Mouse (Mus musculus): ENCODE data around the gene Zbtb49.

Gene Zbtb49

GRCm38 (mm10) chr5:38220328-38220912, at the start of gene Zbtb49, which contains the start of gene Lyar:
Gene Zbtb49, minus strand, starts transcription at chr5:38220457.
Gene Lyar, plus strand, starts transcription at chr5:38220470.
- DNase-seq (ENCODE audit: low spot score), result peak; percentile 95

GRCm38 (mm10) chr5:38260107-38260682, 39.9 kb upstream of the Zbtb49 start, which contains the start of gene Tmem128:
Gene Tmem128, plus strand, starts transcription at chr5:38260185.
- peak; percentile 42 for DNase-seq (ENCODE audit: low spot score)

- DNase-seq (ENCODE audit: low spot score), result no peak
Measured at GRCm38 (mm10) chr5:38259455-38260106, 39.3 kb upstream of the Zbtb49 start.

DNA sequence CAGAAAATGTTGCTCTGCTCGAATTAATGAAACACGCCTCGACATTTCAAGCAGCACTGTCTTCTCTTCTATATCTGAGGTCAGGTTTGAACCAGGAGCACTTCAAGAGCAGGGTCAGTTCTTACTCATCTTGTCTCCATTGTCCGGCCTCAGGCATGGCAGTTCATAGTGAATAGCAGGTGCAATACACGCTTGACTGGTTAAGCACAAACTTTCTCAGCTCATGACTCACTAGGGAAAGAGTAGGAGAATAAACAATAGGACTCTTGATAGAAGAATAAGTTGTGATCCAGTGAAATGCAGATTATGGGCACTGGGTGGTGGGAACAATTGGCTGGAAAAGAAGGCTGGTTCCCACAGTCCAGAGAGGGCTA, 38.5 kb upstream of the Zbtb49 start:
- no peak for DNase-seq (ENCODE audit: low spot score)

DNA sequence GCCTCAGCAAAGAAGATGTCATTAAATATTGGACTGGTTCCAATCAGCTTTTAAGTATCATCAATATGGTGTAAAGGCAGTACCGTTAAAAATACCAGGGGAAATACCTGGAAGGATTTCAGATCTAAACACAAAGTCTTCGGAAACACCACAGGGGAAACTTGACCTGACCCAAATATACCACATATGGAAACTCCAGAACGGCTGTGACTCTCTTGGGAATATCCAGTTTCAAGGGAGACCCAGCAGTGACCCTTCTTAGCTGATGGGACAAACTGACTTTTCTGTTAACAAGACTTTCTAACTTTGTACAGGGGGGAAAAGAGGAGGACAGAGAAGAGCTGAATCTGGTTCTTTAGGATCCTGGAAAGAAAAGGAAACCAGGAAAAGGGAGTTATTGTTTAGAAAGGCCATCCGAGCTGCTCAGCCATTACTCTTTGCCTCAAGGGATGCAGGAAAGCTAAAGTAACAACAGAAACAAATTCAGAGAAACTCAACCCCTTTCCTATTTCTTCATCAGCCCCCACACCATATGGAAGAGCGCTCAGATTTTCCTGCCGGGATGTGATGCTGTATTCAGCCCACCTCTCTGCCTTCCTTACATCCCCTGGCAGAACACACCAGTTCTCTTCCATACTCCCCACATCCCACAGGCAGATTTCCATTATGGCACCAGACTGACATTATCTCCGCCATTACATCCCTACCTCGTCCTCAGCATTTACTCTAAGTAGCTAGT, 37.9 kb upstream of the Zbtb49 start:
- DNase-seq (ENCODE audit: low spot score), result no peak

GRCm38 (mm10) chr5:38256551-38256950, 36.3 kb upstream of the Zbtb49 start:
- DNase-seq (ENCODE audit: low spot score), result no peak

GRCm38 (mm10) chr5:38255644-38256043, 35.4 kb upstream of the Zbtb49 start:
- DNase-seq (ENCODE audit: low spot score), result no peak

DNA sequence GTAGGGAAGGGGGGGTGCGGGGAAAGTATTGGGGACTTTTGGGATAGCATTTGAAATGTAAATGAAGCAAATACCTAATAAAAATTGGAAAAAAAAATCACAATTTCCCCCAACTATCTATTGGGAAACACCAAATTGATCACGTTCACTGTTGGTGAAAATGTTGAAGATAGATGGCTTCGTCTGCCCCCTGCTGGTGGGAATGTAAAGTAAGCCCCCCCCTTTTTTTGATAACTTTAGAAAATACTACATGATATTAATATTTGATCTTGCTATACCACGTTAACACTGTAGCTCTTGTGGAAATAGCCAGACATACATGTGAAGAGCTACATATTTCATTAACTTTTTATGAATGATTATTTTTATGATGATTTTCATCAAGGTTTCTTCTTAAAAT, 34.9 kb upstream of the Zbtb49 start:
- DNase-seq (ENCODE audit: low spot score), result no peak

DNA sequence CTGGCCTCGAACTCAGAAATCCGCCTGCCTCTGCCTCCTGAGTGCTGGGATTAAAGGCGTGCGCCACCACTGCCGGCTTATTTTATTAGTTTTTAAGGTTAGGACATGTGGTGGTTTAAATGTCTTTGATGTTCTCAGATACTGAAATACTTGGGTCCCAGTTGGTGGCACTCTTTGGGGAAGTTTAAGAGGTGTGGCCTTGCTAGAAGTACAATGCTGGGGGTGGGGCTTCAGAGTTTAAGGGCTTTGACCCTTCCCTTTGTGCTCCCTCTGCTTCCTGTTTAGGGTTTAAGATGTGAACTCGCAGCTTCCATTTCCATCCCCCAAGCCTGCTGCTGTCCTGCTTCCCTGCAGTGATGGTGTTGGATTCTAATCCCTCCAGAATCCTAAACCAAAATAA, 21.7 kb upstream of the Zbtb49 start:
- DNase-seq (ENCODE audit: low spot score), result no peak

- DNase-seq (ENCODE audit: low spot score), result no peak
Measured at GRCm38 (mm10) chr5:38241473-38241834, 21.2 kb upstream of the Zbtb49 start.

- no peak for DNase-seq (ENCODE audit: low spot score)
Measured at GRCm38 (mm10) chr5:38240727-38241472, 20.6 kb upstream of the Zbtb49 start.

DNA sequence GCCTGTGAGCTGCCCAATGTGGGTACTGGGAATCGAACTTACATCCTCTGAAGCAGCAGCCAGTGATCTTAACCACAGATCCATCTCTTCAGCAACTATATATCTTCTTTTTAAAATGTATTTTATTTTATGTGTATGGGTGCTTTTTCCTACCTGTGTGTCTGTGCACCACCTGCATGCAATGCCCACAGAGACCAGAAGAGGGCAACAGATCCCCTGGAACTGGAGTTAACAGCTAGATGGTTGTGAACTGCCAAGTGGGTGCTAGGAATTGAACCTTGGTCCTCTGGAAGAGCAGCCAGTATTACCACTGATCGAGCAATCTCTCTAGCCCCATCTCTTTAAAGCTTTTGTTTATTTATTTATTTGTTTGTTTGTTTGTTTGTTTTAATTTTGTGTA, 16.4 kb upstream of the Zbtb49 start:
- DNase-seq (ENCODE audit: low spot score), result no peak

GRCm38 (mm10) chr5:38235422-38235821, 15.2 kb upstream of the Zbtb49 start:
- DNase-seq (ENCODE audit: low spot score), result peak; percentile 23

GRCm38 (mm10) chr5:38219771-38220307, 418 bp downstream of the Zbtb49 start:
- DNase-seq (ENCODE audit: low spot score), result no peak

GRCm38 (mm10) chr5:38213009-38213408, 7.2 kb downstream of the Zbtb49 start:
- no peak for DNase-seq (ENCODE audit: low spot score)

- DNase-seq (ENCODE audit: low spot score), result no peak
Measured at GRCm38 (mm10) chr5:38211691-38212090, 8.6 kb downstream of the Zbtb49 start.

GRCm38 (mm10) chr5:38208985-38209384, 11.3 kb downstream of the Zbtb49 start:
- DNase-seq (ENCODE audit: low spot score), result no peak

- no peak for DNase-seq (ENCODE audit: low spot score)
Measured at GRCm38 (mm10) chr5:38205303-38205726, 14.9 kb downstream of the Zbtb49 start.

- DNase-seq (ENCODE audit: low spot score), result no peak
Measured at GRCm38 (mm10) chr5:38199686-38200085, 20.6 kb downstream of the Zbtb49 start.

GRCm38 (mm10) chr5:38197482-38197823, 22.8 kb downstream of the Zbtb49 start:
- peak; percentile 82 for DNase-seq (ENCODE audit: low spot score)

- no peak for DNase-seq (ENCODE audit: low spot score)
Measured at GRCm38 (mm10) chr5:38196821-38197481, 23.3 kb downstream of the Zbtb49 start.

All from ovary, postnatal 14 days (tissue).